Mouse (Mus musculus): Measurements from ENCODE around the gene Col18a1. TPM values are rescaled to one million over a fixed set of nuclear protein-coding genes. Genes with fewer than 3 reads are reported as not detected.

The Col18a1 gene
- total RNA-seq, 4 experiments from 2014 or later: 4.1 to 4.6 (median 4.1) TPM

DNA sequence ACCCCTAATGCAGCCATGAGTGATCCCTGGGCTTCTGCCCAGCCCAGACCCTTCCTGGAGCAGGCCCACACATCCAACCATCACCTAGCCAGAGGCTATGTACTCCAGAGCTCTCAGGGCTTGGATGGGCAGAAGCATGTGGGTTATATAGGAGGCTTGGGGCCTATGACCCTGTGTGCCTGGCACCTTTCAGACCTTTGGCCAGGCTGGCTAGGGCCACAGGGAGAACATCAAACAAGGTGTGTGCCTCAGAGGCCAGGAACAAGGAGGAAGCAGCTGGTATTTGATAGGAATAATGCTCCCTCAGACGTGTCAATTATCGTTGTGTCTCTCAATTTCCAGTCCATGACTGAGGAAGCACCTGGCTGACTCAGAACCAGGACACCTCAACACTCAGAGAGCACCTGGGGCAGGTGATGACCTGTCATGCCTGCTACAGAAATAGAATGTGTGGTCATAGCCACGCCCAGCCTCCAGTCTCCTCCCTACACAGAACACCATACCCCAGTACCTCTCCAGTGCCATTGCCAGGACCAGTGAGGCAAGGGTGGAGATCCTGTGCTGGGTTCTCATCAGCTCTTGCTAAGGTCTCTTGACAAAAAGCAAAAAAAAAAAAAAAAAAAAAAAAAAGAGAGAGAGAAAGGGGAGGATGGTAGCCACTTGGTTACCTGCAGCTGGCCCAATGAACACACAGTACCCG is 54.6 kb downstream of the Col18a1 start:
- no peak for DNase-seq (ENCODE audit: low spot score in 2 of 2)

DNA sequence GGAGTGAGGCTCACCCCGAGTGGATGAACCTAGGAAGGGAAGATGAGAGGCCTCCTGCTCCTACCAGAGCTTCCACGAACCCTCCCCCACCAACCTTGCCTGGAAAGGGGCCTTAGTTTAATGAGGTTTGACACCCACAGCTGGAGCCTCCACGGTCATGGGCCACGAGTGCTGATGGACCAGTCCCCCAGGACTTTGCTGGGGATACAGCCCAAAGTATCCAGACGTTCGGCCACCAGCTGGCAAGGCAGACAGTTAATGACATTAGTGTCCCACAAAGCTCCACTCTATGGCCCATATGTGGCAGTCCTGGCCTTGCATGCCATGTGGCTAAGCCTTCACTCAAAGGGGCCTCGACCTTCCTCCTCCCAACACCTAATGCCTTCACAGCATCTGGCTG is 55.5 kb downstream of the Col18a1 start:
- no peak for DNase-seq (ENCODE audit: low spot score in 2 of 2)

DNA sequence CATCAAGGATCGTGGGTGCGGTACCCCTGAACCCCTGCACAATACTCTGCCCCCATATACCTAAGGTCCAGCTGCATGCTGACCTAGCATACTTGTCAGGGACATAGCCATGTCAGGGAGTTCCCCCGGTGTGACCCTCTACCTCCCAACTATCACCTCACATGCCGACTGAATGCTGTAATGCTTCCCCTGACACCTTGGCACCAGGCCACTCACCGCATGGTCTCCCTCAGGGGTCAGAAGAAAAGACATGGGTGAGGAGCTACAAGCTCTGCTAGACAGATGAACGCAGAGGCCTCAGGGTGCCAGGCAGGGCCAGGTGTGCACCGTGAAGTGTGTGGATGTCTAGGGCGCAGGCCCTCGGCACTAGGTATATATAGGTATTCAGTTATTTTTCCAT is 56.3 kb downstream of the Col18a1 start:
- no peak for DNase-seq (ENCODE audit: low spot score in 2 of 2)

DNA sequence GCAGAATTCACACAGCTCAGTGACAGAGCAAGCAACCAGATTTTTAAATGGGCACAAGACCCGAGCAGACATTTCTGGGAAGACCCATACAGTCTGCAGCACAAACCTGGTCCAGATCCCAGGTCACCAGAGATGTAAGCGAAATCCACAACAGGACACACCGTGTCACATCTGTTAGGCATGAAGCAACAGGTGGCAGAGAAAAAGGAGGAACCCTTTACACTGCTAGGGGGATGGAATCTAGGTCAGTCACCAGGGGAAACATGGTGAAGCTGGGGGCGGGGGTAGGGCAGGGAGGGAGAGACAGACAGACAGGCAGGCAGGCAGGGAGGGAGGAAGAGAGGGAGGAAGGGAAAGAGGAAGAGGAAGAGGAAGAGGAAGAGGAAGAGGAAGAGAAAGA is 58.2 kb downstream of the Col18a1 start:
- no peak for DNase-seq (ENCODE audit: low spot score in 2 of 2)

DNA sequence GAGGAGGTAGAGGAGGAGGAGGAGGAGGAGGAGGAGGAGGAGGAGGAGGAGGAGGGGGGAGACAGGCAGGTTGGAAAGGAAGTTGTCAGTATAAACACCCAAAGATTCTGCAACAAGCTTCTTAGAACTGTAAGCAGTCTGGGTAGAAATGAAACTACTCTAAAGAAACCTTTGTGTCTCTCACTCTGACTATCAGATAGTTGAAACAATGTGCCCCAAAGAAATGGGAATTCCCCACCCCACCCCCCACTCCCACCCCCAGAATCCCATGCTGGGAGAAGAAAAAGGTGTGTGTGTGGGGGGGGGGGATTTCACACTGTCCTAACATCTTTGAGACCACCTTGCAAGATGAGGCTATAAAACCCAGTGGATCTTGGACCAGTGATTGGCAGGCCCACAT is 62.0 kb downstream of the Col18a1 start:
- no peak for DNase-seq (ENCODE audit: low spot score in 2 of 2)

DNA sequence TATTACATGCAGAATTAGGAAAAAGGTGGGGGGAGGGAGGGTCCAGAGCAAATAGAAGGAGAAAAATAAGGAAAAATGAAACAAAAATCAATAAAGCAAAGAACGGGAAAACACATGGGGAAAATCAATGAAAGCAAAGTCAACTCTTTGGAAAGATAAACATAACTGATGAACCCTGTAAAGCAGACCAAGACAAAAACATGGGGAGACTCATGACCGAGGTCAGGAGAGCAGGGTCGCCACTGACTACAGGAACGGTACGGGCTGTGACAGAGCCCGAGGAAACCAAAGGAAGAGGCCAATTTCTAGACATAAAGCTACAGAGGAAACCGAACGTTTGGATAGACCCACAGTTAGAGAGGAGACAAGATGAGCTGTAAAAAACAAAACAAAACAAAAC is 62.7 kb downstream of the Col18a1 start:
- no peak for DNase-seq (ENCODE audit: low spot score in 2 of 2)

DNA sequence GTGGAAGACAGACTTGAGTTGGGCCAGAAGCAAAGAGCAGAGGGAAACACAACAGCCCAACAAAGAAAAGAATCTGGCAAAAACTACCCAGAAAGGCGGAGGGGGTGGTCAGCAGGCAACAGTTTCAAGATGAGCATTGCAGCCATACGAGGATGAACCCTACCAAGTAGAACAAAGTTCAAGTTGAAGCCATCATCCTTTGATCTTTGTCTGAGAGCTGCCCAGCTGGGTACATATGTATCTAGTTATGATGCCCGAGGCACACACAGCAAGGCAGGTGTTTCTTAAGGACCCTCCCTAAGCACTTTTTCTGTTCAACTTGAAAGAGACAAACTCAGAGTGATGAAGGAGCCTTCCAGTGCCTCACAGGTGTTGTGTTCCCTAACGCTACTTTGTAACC is 66.6 kb downstream of the Col18a1 start:
- DNase-seq (ENCODE audit: low spot score in 2 of 2): no peak

DNA sequence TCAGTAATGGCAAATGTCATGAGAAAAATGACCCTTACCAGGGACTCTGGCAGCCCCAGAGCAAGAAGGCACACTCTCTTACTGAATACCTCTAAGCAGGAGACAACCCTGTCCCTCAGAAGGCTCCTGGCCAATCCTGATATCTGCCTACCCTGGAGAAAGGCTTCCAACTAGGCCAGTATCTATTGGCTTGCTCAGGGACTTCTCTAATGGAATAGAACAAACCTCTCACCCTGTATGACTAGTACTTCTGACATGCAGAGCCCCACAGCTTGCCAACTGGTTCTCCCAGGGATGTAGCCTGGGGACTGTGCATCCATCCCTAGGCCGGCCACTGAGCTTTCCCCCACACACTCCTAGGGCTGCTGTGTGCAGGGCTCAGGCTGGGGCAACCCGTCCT is 67.7 kb downstream of the Col18a1 start:
- DNase-seq (ENCODE audit: low spot score in 2 of 2): no peak

DNA sequence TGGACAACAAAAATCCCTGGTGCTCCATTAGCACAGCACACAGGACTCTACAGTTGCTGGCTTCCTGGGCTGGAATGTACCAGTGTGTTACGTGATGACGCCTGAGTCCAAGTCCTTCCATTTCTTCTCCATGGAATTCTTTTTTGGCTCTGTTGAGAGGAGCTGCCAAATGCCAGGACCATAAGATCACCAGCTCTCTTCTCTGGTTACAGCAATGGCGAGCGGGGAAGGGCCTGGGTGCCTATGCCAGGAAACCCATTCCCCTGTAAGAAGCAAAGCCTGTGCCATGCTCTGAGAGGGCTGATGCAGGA is 68.5 kb downstream of the Col18a1 start:
- no peak for DNase-seq (ENCODE audit: low spot score in 2 of 2)

DNA sequence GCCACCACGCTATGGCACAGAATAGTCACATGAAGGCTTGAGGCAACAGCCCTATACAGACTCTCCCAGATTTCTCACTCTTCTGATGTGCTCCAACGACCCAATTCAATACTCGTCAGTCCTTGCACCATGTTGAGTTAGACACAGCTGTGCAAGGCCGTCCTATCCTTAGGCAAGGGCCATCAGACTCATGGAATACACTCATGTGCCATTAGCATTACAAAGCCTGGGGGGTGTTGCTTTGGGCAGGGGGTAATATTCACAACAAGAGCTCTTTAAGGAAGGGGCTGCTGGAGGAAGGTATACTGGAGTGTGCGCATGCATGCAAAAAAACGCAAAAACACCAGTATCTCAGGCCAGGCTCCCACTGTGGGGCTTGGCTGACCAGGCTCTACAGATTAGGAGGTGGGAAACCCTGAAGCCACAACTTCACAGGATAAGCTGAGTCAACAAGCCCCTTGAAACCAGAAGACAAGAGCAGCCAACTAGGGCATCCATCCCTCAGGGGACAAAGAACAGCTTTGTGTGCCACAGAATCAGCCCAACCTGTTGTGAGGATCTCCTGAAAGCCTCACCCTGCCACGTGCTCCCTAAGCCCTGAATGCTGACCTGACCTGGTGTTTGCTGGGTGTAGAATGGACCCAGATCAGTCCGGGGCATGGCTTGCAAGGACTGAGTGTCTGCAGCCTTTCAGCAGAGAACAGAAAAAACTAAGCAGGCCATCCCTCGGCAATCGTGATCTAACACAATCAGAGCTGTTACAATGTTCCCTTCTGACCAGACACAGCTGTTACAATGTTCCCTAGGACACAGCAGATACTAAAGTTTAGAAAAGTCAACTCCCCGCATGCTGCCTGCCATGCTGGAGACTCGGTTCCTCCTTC is 69.1 kb downstream of the Col18a1 start:
- no peak for DNase-seq (ENCODE audit: low spot score in 2 of 2)

DNA sequence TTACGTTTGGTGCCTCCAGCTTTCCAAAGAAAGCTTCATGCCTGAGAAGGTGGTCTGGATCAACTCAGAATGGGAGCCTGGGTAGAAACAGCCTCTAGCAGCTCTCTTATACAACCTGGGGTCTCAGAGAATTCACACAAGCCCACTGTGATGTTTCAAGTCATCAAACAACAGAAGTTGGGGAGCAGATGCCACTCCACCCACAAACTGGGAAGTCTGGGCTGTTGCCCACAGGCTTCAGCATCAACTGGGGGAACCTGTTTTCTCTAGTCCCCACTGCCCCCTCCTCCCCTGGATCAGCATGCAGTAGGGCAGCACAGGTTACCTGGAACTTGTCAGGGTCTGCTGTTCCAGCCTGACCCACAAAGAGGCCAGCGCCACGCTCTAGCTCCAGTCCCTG is 70.7 kb downstream of the Col18a1 start:
- DNase-seq (ENCODE audit: low spot score in 2 of 2): no peak

DNA sequence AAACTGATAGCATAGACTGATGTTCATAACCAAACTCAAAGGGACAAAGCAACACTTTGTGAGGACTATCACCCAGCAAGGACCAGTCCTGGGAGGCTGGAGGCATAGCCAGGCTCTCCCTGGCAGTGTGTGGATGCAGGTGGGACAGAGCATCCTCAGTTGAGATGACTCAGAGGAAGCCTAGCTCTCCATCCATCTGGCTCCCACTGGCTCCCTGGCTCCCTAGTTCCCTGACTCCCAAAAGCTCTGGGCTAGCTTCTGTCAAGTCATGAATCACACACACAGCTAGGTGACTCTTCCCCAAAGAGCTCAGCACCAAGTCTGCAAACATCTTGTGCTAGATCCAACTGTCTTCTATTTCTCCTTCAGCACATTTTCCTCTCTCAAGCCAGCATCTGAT is 72.5 kb downstream of the Col18a1 start:
- DNase-seq (ENCODE audit: low spot score in 2 of 2): peak in 1 of 2 experiments; percentile 69

DNA sequence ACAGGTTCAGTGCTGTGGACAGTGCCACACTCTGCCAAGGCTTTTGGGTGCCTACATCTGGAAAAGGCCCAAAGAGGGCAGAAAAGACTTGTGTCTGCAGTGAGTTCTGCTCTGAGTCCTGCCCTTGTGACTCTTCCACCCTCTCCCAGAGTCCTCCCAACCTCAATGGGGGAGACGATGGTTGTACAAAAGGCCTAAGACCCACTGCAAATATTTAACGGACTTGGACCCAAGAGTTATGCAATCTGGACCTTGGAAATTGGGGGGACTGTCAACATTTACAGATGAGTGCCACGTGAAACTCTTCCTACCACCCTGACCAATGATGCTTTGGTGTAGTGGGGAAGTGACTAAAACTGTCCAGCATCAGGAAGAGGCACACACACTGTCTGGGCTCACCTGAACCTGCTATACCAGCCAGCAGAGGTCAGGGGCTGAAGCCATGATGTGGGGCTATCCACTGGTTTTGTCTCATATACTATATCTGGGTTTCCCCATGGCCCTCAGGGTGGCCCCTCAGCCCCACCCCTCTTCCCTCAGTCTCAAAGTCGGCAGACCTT is 74.7 kb downstream of the Col18a1 start:
- no peak for DNase-seq (ENCODE audit: low spot score in 2 of 2)

DNA sequence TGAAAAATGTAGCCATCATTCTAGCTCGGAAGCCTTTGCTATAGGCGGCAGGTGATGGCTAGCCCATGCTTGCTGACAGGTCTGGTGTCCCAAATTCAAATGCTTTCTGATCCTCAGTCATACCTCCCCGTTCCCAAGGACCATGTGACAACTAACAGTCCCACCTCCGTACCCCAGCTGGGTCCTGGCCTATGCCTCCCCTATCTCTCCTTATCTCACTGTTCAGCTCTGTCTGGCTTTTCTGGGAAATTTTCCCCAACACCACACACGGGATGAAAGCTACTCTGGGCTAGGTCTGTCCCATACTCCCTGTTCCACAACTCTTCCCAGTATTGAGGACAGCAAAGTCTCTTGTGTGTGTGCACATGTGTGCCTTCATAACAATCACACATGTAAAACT is 76.3 kb downstream of the Col18a1 start:
- no peak for DNase-seq (ENCODE audit: low spot score in 2 of 2)

DNA sequence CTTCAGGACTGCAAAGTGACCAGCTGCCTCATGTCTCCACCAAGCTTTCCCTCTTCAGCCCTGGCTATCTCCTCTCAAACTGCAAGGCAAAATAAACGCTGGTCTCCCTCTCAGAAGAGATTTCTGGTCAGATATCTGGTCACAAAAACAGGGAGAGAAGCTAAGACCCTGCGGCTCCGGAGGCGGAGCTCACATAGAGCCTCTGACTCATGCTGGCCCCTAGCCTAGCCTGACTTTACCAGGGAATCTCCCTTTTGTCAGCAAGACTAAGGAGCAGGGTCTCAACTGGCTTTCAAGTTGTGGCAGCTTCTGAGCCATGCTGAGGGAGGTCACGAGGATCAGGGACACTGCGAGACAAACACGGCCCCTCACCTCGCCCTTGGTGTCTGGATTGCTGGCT is 77.0 kb downstream of the Col18a1 start:
- no peak for DNase-seq (ENCODE audit: low spot score in 2 of 2)

DNA sequence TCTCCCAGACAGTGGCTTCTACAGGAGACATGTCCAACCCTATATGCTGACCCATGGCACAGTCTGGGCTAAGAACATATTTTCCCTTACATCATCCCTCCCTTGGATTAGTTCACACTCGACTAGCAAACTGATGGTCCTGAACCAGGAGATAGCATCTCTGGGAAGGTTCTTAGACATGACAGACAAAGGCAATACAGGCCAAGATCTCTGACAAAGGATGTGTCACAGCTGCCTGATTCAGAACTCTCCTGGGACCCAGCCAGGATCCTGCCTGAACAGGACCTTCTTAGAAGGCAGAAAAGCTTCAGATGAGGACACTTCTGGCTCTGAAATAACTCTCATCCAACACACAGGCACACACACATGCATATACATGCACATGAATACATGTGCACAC is 81.8 kb downstream of the Col18a1 start:
- no peak for DNase-seq (ENCODE audit: low spot score in 2 of 2)

DNA sequence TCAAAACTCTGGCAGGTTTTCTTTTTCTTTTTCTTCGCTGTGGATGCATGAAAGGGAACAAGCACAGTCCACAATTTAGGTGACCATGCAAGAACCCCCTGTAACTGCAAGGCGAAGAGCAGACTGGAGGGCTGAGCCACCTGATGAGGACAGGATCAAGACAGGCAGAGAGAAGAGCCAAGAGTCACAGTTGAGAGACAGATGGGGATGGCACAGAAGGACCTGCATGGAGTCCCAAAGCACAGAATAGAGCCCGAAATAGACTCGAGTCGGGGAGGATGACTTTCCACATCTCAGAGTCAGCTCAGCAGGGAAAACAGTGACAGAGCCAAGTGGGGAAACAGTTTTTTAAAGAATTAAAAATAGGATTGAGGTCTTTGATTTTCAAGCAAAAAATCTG is 83.4 kb downstream of the Col18a1 start:
- no peak for DNase-seq (ENCODE audit: low spot score in 2 of 2)

DNA sequence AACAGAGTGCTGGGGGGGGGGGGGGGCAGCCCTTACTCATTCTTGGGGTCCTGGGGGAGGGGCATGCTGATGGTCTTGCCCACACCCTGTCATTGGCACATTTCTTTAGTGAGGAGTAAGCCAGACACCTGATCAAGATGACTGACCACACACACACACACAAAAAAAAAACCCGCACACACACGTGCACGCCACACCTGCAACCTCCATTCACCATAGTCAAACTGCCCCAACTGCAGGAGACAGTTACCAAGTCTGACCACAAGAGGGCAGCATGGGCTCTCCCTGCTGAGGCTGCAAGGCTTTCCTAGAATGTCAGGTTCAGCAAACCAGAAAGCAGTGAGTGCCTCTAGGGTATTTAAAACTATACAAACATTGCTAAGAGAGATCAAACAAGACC is 83.9 kb downstream of the Col18a1 start:
- DNase-seq (ENCODE audit: low spot score in 2 of 2): peak; percentile 35 to 52

DNA sequence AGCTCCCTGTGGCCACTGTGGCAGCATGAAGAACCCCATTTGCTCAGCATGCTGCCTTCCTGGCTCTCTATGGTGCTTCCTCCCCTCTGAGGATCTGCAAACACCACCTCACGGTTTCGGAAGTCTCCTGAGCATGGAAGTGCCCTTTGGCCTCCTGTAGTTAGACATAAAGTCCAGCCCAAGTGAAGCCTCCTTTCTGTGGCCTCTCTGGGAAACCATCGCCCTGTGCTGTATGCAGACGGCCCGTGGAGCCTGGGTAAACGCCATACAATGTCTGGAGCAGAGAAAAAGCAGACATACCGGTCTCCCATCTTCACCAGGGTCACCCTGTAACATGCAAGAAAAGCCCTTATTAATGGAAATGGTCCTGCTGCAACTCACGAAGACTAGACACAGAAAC is 87.4 kb downstream of the Col18a1 start:
- DNase-seq (ENCODE audit: low spot score in 2 of 2): no peak

DNA sequence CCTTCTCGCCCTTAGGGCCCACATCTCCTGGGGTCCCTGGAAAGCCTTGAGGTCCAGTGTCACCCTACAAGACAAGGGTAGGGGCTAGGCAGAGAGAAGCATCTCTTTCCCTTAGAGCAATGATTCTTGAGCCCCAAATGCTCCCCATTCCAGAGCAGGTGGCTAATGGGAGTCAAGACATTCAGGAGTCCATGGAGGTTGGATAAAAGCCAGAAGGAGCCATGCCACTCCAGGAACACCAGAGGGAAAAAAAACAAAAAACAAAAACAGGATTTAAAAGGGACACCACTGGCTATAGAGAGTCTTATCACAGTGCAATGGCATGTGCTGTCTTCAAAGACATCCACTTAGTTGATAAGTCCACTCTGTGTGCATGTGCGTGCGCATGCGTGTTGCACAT is 87.9 kb downstream of the Col18a1 start:
- DNase-seq (ENCODE audit: low spot score in 2 of 2): no peak

DNA sequence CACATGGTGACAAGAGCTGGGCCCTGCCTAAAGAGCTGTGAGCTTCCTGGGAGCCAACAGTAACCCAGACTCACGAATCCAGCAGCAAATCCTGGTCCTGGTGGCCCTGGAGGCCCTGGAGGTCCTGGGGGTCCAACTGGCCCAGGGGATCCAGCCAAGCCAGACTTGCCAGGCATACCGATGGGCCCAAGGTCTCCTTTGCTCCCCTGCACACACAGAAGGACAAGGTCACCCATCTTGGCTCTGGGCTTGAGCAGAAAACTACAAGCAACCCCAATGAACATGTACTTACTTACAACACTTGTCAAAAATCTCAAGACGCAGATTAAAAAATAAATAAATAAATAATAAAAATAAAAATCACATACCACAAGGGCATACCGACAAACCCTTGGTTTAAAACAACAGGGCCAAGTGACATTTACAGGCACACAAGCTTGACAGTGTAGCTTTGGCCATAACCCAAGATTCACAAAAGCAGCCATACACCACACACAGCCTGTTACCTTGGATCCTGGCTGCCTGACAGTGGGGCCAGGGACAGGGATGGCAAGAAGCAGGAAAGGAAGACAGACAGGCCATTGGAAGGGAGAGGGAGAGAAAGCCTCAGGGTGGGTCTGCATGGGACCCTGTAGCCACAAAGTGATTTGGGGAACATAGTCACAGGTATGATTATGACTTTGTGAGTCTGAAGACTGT is 91.9 kb downstream of the Col18a1 start:
- DNase-seq (ENCODE audit: low spot score in 2 of 2): no peak

DNA sequence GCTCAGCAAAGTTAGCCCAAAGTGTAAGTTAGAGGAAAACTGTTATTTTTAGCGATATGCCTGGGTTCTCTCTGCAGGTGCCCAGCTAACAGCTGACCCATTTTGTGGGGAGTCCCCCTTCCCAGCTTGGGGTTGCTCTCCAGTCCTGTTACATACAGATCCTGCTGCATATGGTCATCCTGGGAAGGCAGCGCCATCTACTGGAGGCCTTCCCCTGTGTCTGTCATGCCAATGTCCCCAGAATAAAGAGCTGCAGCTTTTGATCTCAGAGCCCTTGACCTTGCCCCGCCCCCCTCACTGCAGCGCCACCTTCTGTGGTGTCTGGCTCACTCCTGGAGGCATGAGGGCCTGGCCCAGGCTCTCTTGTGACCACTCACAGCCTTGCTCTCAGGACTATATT is 96.3 kb downstream of the Col18a1 start:
- peak in 1 of 2 experiments; percentile 34 for DNase-seq (ENCODE audit: low spot score in 2 of 2)

Data from left cerebral cortex, adult 8-10 months (tissue).